Mouse (Mus musculus) megakaryocyte progenitor cell, adult 5-6 weeks (primary cell): Measurements from ENCODE around the gene Rims3. TPM values are rescaled to one million over a fixed set of nuclear protein-coding genes. Genes with fewer than 3 reads are reported as not detected.
A peak's percentile ranks its signal among the peaks of the same experiment; 100 is the strongest.

Source experiments
- ATAC-seq: replicated peaks from 2 replicates; pipeline ENCODE4 v1.8.0; 2016; ENCODE audit warnings: mild to moderate bottlenecking, moderate TSS enrichment, inconsistent platforms; ENCODE audit not compliant: poor library complexity
- total RNA-seq, 2 experiments: library from RNA; stranded (forward) in 1 of 2; stranded (reverse) in 1 of 2; fragments of 157-497, 149-512 nt in 1 of 2; fragments of 200-1000 nt in 1 of 2; gene quantifications; 2 replicates each; pipeline versions ENCODE4 v1.2.3 to v1.2.4; 2015 to 2017

Gene Rims3
- total RNA-seq (2015), result 0.02 and 0.07 TPM in 2 replicates
- 0.14 TPM in 1 of 2 replicates, not detected in the other for total RNA-seq (2017)

GRCm38 (mm10) chr4:120854588-120855319 lies at the start of gene Rims3:
Gene Rims3, plus strand, starts transcription at chr4:120854816.
- ATAC-seq, result peak; percentile 81

- ATAC-seq, result no peak
These were observed 48.8 kb upstream of the Rims3 start for GRCm38 (mm10) chr4:120805816-120806215.

DNA sequence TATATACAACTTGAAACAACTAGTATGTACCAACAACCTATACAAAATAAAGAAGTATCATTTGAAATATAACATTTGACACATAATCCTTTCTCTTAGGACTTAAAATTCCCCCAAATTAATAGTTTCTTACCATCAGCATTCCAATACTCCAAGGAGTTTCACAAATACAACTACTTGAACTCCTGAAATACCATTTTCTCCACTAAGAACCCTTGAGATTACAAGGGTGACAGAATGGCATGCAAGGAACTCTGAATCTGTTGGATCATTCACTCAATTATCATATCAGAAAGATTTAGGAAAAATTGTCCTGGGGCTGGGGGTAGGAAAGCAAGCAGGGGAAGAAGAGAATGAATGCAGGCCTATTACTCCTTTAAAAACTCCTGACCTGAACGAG lies 40.9 kb upstream of the Rims3 start:
- no peak for ATAC-seq

GRCm38 (mm10) chr4:120814171-120814570 lies 40.4 kb upstream of the Rims3 start:
- ATAC-seq, result no peak

GRCm38 (mm10) chr4:120815163-120815562 lies 39.5 kb upstream of the Rims3 start:
- ATAC-seq, result no peak

DNA sequence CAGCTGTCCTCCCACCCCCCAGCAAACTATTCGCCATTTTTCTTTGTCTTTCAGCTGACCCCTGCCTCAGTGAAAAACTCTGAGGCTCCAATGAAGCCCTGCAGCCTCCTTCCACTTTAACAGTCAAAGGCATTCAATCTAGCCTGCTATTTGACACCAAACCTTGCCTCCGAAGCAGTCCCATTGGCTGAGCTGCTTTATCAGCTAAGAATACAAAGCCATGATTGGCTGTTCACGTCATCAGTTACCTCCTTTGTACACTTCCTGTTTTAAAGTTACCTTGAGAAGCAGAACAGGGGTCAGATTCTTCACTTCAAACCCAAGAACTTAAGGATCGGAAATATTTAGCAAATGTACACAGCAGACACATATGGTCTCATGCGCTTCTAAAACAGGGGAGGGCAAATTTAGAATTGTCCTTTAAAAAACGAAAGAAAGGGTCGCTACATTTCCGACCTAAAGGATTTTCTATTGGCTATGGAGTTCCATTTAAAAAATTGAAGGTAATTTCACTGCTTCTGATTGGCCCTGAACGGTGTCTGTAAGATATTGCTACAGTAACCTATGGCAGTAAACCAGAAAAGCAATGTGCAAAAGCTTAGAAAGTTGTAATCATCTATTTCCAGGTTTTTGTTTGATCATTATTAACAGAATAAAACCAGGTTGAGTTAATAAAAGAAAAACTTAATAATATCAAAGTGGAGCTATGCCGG lies 38.8 kb upstream of the Rims3 start:
- ATAC-seq, result peak; percentile 99

GRCm38 (mm10) chr4:120817002-120817774 lies 37.4 kb upstream of the Rims3 start:
- no peak for ATAC-seq

DNA sequence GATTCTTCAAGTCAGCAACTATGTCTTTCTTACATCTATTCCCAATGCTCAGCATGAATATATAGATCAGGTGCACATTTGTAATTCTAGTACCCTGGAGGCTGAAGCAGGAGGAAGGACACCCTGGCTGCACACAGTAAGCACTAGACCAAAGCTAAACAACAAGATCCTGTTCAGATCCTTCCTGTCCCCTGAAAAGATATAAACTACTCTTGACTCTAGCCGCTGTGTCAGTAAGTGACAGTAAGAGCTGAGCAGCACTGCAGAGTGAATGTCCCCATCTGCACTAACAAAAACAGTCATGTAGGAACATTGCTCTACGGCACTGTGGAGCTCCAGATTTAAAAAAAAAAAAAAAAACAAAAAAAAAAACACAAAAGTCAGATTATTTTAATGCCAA lies 36.7 kb upstream of the Rims3 start:
- no peak for ATAC-seq

DNA sequence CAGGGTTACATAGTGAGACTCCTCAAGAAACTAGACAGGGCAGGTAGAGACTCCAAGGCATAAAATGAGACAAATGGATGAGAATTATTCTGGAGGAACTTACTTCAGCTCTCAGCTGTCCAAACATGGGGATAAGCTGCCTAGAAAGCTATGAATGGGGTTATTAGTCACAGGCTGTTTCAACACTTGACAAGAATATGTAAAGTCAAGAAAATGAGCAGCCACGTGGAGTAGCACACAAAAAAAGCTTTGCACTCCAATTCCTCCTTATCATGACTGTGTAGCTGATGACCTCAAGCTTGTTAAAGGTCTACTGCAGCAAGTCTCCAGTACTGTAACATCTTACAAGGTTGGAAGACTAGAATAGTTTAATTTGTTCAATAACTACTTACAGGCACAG lies 35.3 kb upstream of the Rims3 start:
- no peak for ATAC-seq

DNA sequence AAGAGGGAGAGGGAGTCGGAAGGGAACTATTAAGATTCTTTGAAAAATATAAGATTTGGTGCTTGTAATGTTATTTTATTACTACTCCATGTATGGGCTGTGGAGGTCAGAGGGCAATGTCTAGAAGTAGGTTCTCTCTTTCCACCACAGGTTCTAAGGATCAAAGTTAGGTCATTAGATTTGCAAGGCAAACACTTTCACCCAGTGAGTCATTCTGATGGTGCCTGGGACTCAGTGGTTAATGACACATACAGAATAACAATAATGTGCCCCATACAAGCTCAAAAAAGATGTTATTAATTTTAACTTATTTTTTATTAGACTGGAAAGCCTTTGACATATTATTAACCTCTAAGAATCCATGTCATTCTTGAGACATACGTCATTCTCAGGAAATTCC lies 34.7 kb upstream of the Rims3 start:
- no peak for ATAC-seq

DNA sequence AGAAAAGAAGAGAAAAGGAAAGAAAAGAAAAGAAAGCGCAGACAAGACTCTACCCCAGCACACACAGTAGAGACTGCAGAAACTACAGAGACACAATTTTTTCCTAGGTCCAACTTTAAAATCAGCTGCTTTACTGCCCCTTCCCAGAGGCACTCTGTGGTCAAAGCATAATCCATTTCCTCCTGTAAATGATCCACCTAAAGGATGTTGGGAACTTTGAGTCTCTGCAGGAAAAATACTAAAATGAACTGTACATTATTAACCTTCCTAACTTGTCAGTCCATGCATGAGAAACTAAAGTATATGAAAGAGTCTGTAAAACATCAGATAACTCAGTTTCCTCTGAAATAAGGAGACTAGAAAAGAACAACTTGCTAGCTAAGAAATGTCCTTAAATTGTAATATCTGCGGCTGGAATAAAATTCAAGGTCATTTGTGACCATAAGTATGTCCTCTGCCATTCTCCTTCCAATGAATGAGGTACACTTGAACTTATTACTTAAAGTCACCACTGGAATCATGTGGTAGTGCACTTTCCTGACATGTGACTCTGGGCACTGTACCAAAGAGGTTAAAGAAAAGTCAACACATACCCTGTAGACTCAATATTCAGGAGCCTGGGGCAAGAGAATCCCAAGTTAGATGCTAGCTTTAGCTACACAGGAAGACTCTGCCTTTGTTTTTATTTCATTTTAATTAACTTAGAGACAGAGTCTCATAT lies 32.3 kb upstream of the Rims3 start:
- no peak for ATAC-seq

DNA sequence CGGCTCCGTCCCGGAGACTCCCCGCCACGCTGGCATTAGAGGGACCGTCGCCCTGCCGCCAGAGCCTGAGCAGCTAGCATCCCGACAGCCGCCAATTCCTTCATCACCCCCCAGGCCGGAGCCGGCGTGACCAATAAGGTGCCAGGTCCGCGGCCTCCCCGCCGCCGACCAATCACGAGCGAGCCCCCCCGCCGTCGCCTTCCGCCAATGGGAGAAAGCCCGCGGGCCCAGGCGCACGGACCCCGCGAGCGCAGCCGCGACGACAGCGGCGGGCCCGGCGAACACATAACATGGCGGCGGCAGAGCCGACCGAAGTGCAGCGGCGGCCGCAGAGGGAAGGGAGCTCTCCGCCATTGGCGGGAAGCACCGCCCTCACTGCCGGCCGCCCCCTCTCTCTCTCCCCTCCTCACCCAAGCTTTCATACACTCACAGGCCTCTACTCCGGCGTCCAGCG lies 29.5 kb upstream of the Rims3 start:
- ATAC-seq, result peak; percentile 86

DNA sequence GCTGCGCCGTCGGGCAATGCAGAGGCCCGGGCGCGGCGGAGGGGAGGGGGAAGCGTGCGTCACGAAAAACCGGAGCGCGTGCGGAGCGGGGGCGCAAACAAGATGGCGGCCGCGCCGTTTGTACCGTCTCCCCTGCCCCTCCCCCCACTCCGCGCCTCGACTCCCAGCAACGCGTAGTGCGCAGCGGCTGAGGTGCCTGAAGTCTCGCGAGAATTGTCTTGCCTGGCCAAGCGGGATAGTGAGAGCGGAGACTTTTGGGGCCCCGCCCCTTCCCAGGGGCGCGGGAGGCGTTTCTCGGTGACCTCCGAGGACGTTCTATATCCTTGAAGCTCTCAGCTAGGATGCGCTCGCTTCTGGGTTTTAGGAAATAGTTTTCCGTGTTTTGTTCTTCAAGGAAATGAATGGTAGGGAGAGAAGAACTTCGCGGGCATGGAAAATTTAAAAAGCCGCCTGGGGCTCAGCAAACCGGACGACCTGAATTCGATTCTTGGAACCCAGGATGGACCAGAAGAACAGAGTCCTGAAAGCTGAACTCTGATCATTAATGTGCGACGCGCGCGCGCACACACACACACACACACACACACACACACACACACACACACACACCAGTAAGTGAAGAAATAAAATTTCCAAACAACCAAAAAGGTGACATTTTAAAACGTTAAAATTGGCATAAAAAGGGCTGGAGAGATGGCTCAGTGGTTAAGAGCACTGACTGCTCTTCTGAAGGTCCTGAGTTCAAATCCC lies 28.9 kb upstream of the Rims3 start:
- peak; percentile 91 for ATAC-seq

- no peak for ATAC-seq
These were observed 28.2 kb upstream of the Rims3 start for GRCm38 (mm10) chr4:120826418-120826817.

DNA sequence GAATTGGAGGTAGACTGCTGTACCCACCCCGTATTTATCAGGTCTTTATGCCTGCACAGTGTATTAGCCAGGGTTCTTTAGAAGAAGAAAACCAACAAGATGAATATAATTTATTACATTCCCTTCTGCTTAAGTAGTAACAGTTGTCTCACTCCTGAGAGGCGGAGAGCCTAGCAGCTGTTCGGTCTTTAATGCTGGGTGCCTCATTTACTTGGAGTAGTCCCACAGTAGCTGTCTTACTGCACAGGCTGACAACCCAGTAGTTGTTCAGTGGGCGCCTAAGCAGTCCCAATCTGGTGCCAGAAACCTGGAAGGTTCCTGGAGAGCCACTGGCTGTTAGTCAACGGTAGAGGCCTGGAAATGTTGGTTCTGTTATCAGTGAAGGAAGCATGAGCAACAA lies 23.8 kb upstream of the Rims3 start:
- no peak for ATAC-seq

DNA sequence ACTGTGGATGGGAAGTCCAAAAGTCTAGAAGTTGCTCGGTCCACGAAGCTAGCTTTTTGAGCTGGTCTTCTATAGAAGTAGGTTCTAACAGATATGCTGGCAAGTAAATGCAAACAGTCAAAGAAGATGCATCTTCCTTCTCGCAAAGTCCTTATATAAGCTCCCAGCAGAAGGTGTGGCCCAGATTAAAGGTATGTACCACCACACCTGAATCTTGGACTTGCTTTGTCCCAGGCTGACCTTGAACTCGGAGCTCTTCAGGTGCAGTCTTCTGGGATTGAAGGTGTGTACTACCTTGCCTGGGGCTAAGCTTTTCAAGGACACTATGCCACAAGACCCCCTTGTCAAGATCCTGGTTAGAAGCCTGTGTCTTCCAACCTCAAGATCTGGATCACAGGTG lies 23.1 kb upstream of the Rims3 start, which contains the start of gene Nfyc:
Nfyc (minus strand) TSS at position 101 of the 400 bp plus-strand sequence.
- ATAC-seq, result no peak

- ATAC-seq, result no peak
These were observed 13.3 kb upstream of the Rims3 start for GRCm38 (mm10) chr4:120841342-120841741.

GRCm38 (mm10) chr4:120844423-120845082 lies 10.1 kb upstream of the Rims3 start:
- ATAC-seq, result peak; percentile 94

- ATAC-seq, result peak; percentile 63
These were observed 9.5 kb upstream of the Rims3 start for GRCm38 (mm10) chr4:120845098-120845497.

DNA sequence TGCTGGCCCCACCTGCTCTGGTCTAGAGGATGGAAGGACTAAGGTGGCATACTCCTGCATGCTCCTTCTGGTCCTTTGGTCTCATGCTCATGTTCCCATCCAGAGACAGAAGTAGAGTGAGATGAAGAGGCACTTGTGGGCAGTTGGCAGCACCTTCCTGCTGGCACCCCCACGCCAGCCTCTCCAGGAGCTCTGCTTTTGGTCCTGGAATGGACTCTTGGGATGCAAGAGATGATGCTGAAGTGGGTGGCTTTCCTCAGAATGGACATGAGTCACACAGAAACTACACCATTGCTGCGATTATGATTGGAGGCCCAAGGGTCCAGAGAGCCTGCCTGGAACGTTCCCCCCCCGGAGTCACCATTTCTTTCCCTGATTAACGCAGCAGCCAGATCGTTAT lies 5.7 kb upstream of the Rims3 start:
- no peak for ATAC-seq
